Mouse (Mus musculus): ENCODE data around the gene Cdsn. TPM values are rescaled to one million over a fixed set of nuclear protein-coding genes. Genes with fewer than 3 reads are reported as not detected.

Gene Cdsn
- total RNA-seq, 2 experiments from 2014 or later, result 0.24 to 0.30 TPM

- DNase-seq, result peak; percentile 85
These were observed 17.6 kb upstream of the Cdsn start for GRCm38 (mm10) chr17:35534343-35534742.

GRCm38 (mm10) chr17:35537421-35537820 lies 14.5 kb upstream of the Cdsn start:
- DNase-seq, result no peak

GRCm38 (mm10) chr17:35538476-35538875 lies 13.5 kb upstream of the Cdsn start:
- DNase-seq, result no peak

- DNase-seq, result no peak
These were observed 12.4 kb upstream of the Cdsn start for GRCm38 (mm10) chr17:35539540-35539939.

- DNase-seq, result no peak
These were observed 9.0 kb upstream of the Cdsn start for GRCm38 (mm10) chr17:35542761-35543411.

GRCm38 (mm10) chr17:35543412-35543861 lies 8.5 kb upstream of the Cdsn start:
- no peak for DNase-seq

GRCm38 (mm10) chr17:35544001-35544400 lies 7.9 kb upstream of the Cdsn start:
- no peak for DNase-seq

GRCm38 (mm10) chr17:35544680-35545079 lies 7.2 kb upstream of the Cdsn start:
- peak; percentile 71 for DNase-seq

GRCm38 (mm10) chr17:35547465-35547864 lies 4.5 kb upstream of the Cdsn start:
- DNase-seq, result no peak

GRCm38 (mm10) chr17:35548636-35549035 lies 3.3 kb upstream of the Cdsn start:
- DNase-seq, result no peak

GRCm38 (mm10) chr17:35549437-35550142 lies 2.3 kb upstream of the Cdsn start:
- DNase-seq, result peak; percentile 84

GRCm38 (mm10) chr17:35550143-35550494 lies 1.8 kb upstream of the Cdsn start:
- no peak for DNase-seq

- DNase-seq, result no peak
These were observed 1.1 kb upstream of the Cdsn start for GRCm38 (mm10) chr17:35550871-35551270.

- no peak for DNase-seq
These were observed 2.4 kb downstream of the Cdsn start for GRCm38 (mm10) chr17:35554321-35554720.

GRCm38 (mm10) chr17:35554761-35555397 lies 3.0 kb downstream of the Cdsn start:
- DNase-seq, result no peak

GRCm38 (mm10) chr17:35556186-35556765 lies 4.3 kb downstream of the Cdsn start:
- no peak for DNase-seq

GRCm38 (mm10) chr17:35556812-35557211 lies 4.9 kb downstream of the Cdsn start:
- peak; percentile 68 for DNase-seq

- no peak for DNase-seq
These were observed 5.4 kb downstream of the Cdsn start for GRCm38 (mm10) chr17:35557351-35557750.

GRCm38 (mm10) chr17:35558216-35558615 lies 6.3 kb downstream of the Cdsn start:
- no peak for DNase-seq

- DNase-seq, result no peak
These were observed 15.2 kb downstream of the Cdsn start, which contains the start of gene 2300002M23Rik for GRCm38 (mm10) chr17:35567150-35567549. Gene 2300002M23Rik, plus strand, starts transcription at chr17:35567450.

GRCm38 (mm10) chr17:35567767-35568166 lies 15.8 kb downstream of the Cdsn start:
- no peak for DNase-seq

- DNase-seq, result no peak
These were observed 17.4 kb downstream of the Cdsn start for GRCm38 (mm10) chr17:35569091-35569944.
